Mouse (Mus musculus) stomach, embryonic 14.5 days (tissue): Measurements from ENCODE around the gene Cirbp. TPM values are rescaled to one million over a fixed set of nuclear protein-coding genes. Genes with fewer than 3 reads are reported as not detected.
"Not testable (repeated sequence)": the region's sequence is repeated elsewhere in the genome, so short reads cannot be mapped to it uniquely, and the experiment has no call there.

Experiments
- ATAC-seq: fragments of 200-750 bp; cut with Nextera tagmentation; 2 replicates; pipeline ENCODE4 v1.8.0; 2017; ENCODE audit warnings: low read depth, moderate TSS enrichment; ENCODE audit not compliant: insufficient number of reproducible peaks, insufficient read depth, low FRiP score
- H3K27ac ChIP-seq: fragments of 300-500 bp; sonication (generic); 2 replicates; pipeline ENCODE4 v1.5.1; 2014; ENCODE audit warnings: mild to moderate bottlenecking, low read length, moderate library complexity, mixed read lengths
- H3K27me3 ChIP-seq: fragments of 300-500 bp; sonication (generic); 2 replicates; pipeline ENCODE4 v1.6.1; 2014; ENCODE audit warnings: low read length, control low read depth, mixed read lengths; ENCODE audit not compliant: control insufficient read depth, insufficient read depth
- H3K36me3 ChIP-seq: fragments of 300-500 bp; sonication (generic); 2 replicates; pipeline ENCODE4 v1.6.1; 2014; ENCODE audit warnings: mild to moderate bottlenecking, control low read depth, low read length, moderate library complexity, mixed read lengths; ENCODE audit not compliant: control insufficient read depth, insufficient read depth
- H3K4me1 ChIP-seq: fragments of 300-500 bp; sonication (generic); 2 replicates; pipeline ENCODE4 v1.6.1; 2014; ENCODE audit warnings: low read length, control low read depth, mixed read lengths; ENCODE audit not compliant: control insufficient read depth, insufficient read depth
- H3K4me2 ChIP-seq: fragments of 300-500 bp; sonication (generic); replicated peaks from 2 replicates; pipeline ENCODE4 v1.6.1; 2014; ENCODE audit warnings: low read depth, low read length, control low read depth
- H3K4me3 ChIP-seq: fragments of 300-500 bp; sonication (generic); 2 replicates; pipeline ENCODE4 v1.5.1; 2014; ENCODE audit warnings: low read depth, low read length, control low read depth
- H3K9ac ChIP-seq: fragments of 300-500 bp; sonication (generic); replicated peaks from 2 replicates; pipeline ENCODE4 v1.6.1; 2014; ENCODE audit warnings: low read depth, mild to moderate bottlenecking, control low read depth, low read length, moderate library complexity, mixed read lengths
- H3K9me3 ChIP-seq: fragments of 300-500 bp; sonication (generic); 2 replicates; pipeline ENCODE4 v1.6.1; 2016; ENCODE audit warnings: low read depth, low read length, control low read depth; ENCODE audit not compliant: control insufficient read depth
- WGBS: fragments of 180-500 bp; shearing (Covaris S2); extraction: QIAGEN DNeasy Blood & Tissue Kit; methylation state at CpG from one replicate; pipeline ENCODE4 v1.1.7; 2014; 5-methylcytosine and 5-hydroxymethylcytosine counted together
- polyA plus RNA-seq: library from polyadenylated mRNA; unstranded; fragments of >200 nt; fragmentation: Nextera tagmentation; extraction: Ambion mirVana; gene quantifications from 2 replicates; pipeline ENCODE4 v1.2.1, GENCODE M21; 2014

Cirbp gene
- polyA plus RNA-seq, 1 experiment from 2014 or later = 92.7 TPM

GRCm38 (mm10) chr10:80207676-80208075, 41.9 kb downstream of the Cirbp start:
- no peaks in the 10 kb centered on the region for H3K27me3 ChIP-seq
- no peak overlapping the region for H3K9ac ChIP-seq
- no peaks in the 10 kb centered on the region for H3K4me1 ChIP-seq
- ATAC-seq = no peak
- 76% methylated on average over 10 of the region's 10 CpGs for WGBS
- H3K9me3 ChIP-seq = no peaks in the 10 kb centered on the region
- H3K27ac ChIP-seq = no peak overlapping the region
- no peak overlapping the region for H3K4me3 ChIP-seq
- H3K4me2 ChIP-seq = no peak overlapping the region
- H3K36me3 ChIP-seq = no peaks in the 10 kb centered on the region

- H3K4me3 ChIP-seq = no peak overlapping the region
- H3K27ac ChIP-seq = no peak overlapping the region
- H3K27me3 ChIP-seq = no peaks in the 10 kb centered on the region
- no peaks in the 10 kb centered on the region for H3K4me1 ChIP-seq
- no peak for ATAC-seq
- H3K36me3 ChIP-seq = no peaks in the 10 kb centered on the region
- no peaks in the 10 kb centered on the region for H3K9me3 ChIP-seq
- H3K9ac ChIP-seq = no peak overlapping the region
- 75% methylated on average over 4 of the region's 4 CpGs for WGBS
- no peak overlapping the region for H3K4me2 ChIP-seq
Observed at GRCm38 (mm10) chr10:80208248-80208647, 42.5 kb downstream of the Cirbp start.

GRCm38 (mm10) chr10:80208841-80209371, 43.1 kb downstream of the Cirbp start:
- H3K27me3 ChIP-seq = no peaks in the 10 kb centered on the region
- WGBS = 10% methylated on average over 24 of the region's 24 CpGs
- H3K27ac ChIP-seq = no peak overlapping the region
- H3K4me1 ChIP-seq = no peaks in the 10 kb centered on the region
- no peak overlapping the region for H3K4me2 ChIP-seq
- H3K4me3 ChIP-seq = no peak overlapping the region
- no peak overlapping the region for H3K9ac ChIP-seq
- H3K9me3 ChIP-seq = no peaks in the 10 kb centered on the region
- no peak for ATAC-seq
- H3K36me3 ChIP-seq = no peaks in the 10 kb centered on the region

GRCm38 (mm10) chr10:80211547-80212103, 45.8 kb downstream of the Cirbp start:
- 66% methylated on average over 7 of the region's 7 CpGs for WGBS
- not testable (repeated sequence) for H3K27me3 ChIP-seq, H3K27ac ChIP-seq, H3K4me3 ChIP-seq, H3K4me1 ChIP-seq, H3K36me3 ChIP-seq, H3K9ac ChIP-seq, H3K9me3 ChIP-seq, H3K4me2 ChIP-seq, ATAC-seq

- ATAC-seq = no peak
- H3K36me3 ChIP-seq = no peaks in the 10 kb centered on the region
- H3K27ac ChIP-seq = no peak overlapping the region
- H3K9me3 ChIP-seq = no peaks in the 10 kb centered on the region
- no peak overlapping the region for H3K9ac ChIP-seq
- 25% methylated on average over 16 of the region's 16 CpGs for WGBS
- no peaks in the 10 kb centered on the region for H3K27me3 ChIP-seq
- 0 out of 2 replicates have a peak, but pooled peaks cover 7% of the 10 kb centered on the region for H3K4me1 ChIP-seq
- H3K4me2 ChIP-seq = no peak overlapping the region
- no peak overlapping the region for H3K4me3 ChIP-seq
Observed at GRCm38 (mm10) chr10:80215048-80215772, 49.4 kb downstream of the Cirbp start.

- no peak overlapping the region for H3K4me3 ChIP-seq
- 0 out of 2 replicates have a peak, but pooled peaks cover 3% of the 10 kb centered on the region for H3K4me1 ChIP-seq
- no peaks in the 10 kb centered on the region for H3K9me3 ChIP-seq
- no peak for ATAC-seq
- H3K27me3 ChIP-seq = no peaks in the 10 kb centered on the region
- no peaks in the 10 kb centered on the region for H3K36me3 ChIP-seq
- H3K9ac ChIP-seq = no peak overlapping the region
- H3K27ac ChIP-seq = no peak overlapping the region
- H3K4me2 ChIP-seq = no peak overlapping the region
- 30% methylated on average over 8 of the region's 9 CpGs for WGBS
Observed at GRCm38 (mm10) chr10:80220676-80221075, 54.9 kb downstream of the Cirbp start.

Other genes starting within 250 kb of the Cirbp start
- 0.81 and 1.0 TPM in 2 replicates for gene Kiss1r, start 249.0 kb upstream of the Cirbp start, polyA plus RNA-seq
- gene R3hdm4, start 244.8 kb upstream of the Cirbp start, polyA plus RNA-seq = 143 and 151 TPM in 2 replicates
- gene Arid3a, start 238.9 kb upstream of the Cirbp start, polyA plus RNA-seq = 12.7 and 14.0 TPM in 2 replicates
- 97.2 and 107 TPM in 2 replicates for gene Wdr18, start 205.8 kb upstream of the Cirbp start, polyA plus RNA-seq
- gene Grin3b, start 195.3 kb upstream of the Cirbp start, polyA plus RNA-seq = 0.32 and 0.36 TPM in 2 replicates
- 15.6 and 16.7 TPM in 2 replicates for gene Tmem259, start 181.7 kb upstream of the Cirbp start, polyA plus RNA-seq
- 397 and 424 TPM in 2 replicates for gene Cnn2, start 177.4 kb upstream of the Cirbp start, polyA plus RNA-seq
- gene Abca7, start 169.5 kb upstream of the Cirbp start, polyA plus RNA-seq = 3.2 and 3.6 TPM in 2 replicates
- 5.1 and 5.7 TPM in 2 replicates for gene Arhgap45, start 149.3 kb upstream of the Cirbp start, polyA plus RNA-seq
- 220 TPM in 2 replicates for gene Polr2e, start 126.2 kb upstream of the Cirbp start, polyA plus RNA-seq
- 434 and 466 TPM in 2 replicates for gene Gpx4, start 118.8 kb upstream of the Cirbp start, polyA plus RNA-seq
- gene Sbno2, start 60.4 kb upstream of the Cirbp start, polyA plus RNA-seq = 13.2 and 15.7 TPM in 2 replicates
- gene Stk11, start 50.2 kb upstream of the Cirbp start, polyA plus RNA-seq = 25.2 and 25.9 TPM in 2 replicates
- 481 and 531 TPM in 2 replicates for gene Atp5d, start 27.4 kb upstream of the Cirbp start, polyA plus RNA-seq
- 7.5 and 10.1 TPM in 2 replicates for gene Cbarp, start 25.1 kb upstream of the Cirbp start, polyA plus RNA-seq
- gene Midn, start 17.7 kb upstream of the Cirbp start, polyA plus RNA-seq = 29.3 and 32.1 TPM in 2 replicates
- gene 1600002K03Rik, start 7.0 kb downstream of the Cirbp start, polyA plus RNA-seq = 12.5 and 13.9 TPM in 2 replicates
- 12.2 and 12.5 TPM in 2 replicates for gene Efna2, start 13.5 kb downstream of the Cirbp start, polyA plus RNA-seq
- 59.7 and 65.6 TPM in 2 replicates for gene Mum1, start 60.4 kb downstream of the Cirbp start, polyA plus RNA-seq
- 337 and 355 TPM in 2 replicates for gene Ndufs7, start 83.1 kb downstream of the Cirbp start, polyA plus RNA-seq
- 32.1 and 49.3 TPM in 2 replicates for gene Gamt, start 95.0 kb downstream of the Cirbp start, polyA plus RNA-seq
- 48.6 and 51.3 TPM in 2 replicates for gene Dazap1, start 95.5 kb downstream of the Cirbp start, polyA plus RNA-seq
- gene Rps15, start 126.5 kb downstream of the Cirbp start, polyA plus RNA-seq = 1,120 and 1,227 TPM in 2 replicates
- gene Apc2, start 130.0 kb downstream of the Cirbp start, polyA plus RNA-seq = 8.1 and 8.7 TPM in 2 replicates
- gene 2310011J03Rik, start 154.6 kb downstream of the Cirbp start, polyA plus RNA-seq = 39.6 and 43.0 TPM in 2 replicates
- gene Pcsk4, start 163.5 kb downstream of the Cirbp start, polyA plus RNA-seq = 4.5 and 5.6 TPM in 2 replicates
- 18.0 and 18.5 TPM in 2 replicates for gene Reep6, start 164.0 kb downstream of the Cirbp start, polyA plus RNA-seq
- gene Adamtsl5, start 182.4 kb downstream of the Cirbp start, polyA plus RNA-seq = 13.6 and 13.8 TPM in 2 replicates
- gene Plk5, start 190.5 kb downstream of the Cirbp start, polyA plus RNA-seq = 0.30 and 0.62 TPM in 2 replicates
- gene Mex3d, start 221.7 kb downstream of the Cirbp start, polyA plus RNA-seq = 7.7 and 8.1 TPM in 2 replicates
- gene Mbd3, start 233.6 kb downstream of the Cirbp start, polyA plus RNA-seq = 194 and 200 TPM in 2 replicates
- gene Uqcr11, start 240.8 kb downstream of the Cirbp start, polyA plus RNA-seq = 645 and 784 TPM in 2 replicates